Mouse (Mus musculus) erythroblast, embryonic 14.5 days (primary cell): ENCODE data around the gene Cga.

Source experiments
- GATA1 ChIP-seq: IDR thresholded peaks from 2 replicates; pipeline ENCODE4 v1.6.1; 2012; ENCODE audit warnings: low read length, inconsistent platforms, mixed read lengths
- TAL1 ChIP-seq: IDR thresholded peaks from 3 replicates; pipeline ENCODE4 v1.6.1; 2012; ENCODE audit warnings: low read length, inconsistent platforms, mixed read lengths

DNA sequence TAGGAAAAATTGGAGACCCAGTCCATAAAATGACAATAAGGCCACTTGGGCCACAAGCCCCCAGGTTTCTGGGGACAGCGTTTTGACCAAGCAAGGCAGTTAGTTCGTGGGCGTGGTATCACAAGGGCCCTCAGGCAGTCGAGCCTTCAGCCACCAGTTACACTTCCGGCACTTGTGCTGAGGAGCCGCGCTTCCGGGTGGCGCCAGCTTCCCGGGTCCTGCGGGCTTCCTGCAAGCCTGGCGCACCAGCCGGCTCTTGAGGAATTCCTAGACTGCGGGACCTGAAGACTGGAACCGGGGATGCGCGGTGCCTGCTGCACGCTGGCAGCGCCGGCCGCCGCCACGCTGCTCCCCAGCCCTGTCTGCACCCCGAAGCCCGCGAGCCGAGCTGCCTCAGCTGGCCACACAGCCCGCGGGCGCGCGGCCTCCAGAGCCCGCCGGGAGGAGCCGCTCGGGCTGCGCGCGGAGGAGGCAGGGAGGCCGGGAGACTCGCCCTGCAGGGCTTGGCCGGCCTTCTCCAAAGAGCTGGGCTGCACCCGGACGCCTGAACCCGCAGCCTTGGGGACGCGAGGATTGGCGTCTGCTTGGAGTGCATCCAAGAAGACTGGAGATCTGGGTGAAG, 7.0 kb upstream of the Cga start:
- TF ChIP-seq GATA1, result no peak
- TF ChIP-seq TAL1, result no peak
